Mouse (Mus musculus): Measurements from ENCODE around the gene Sorl1.

- no peak for TF ChIP-seq CTCF (IDR thresholded peaks at IDR 0.05; ENCODE audit: control insufficient read depth, insufficient read depth, low read length)
- TF ChIP-seq POLR2A (IDR thresholded peaks at IDR 0.05; ENCODE audit: borderline replicate concordance, control insufficient read depth, low read depth, low read length), result no peak
Measured at GRCm38 (mm10) chr9:42123204-42123603, 893 bp downstream of the Sorl1 start.

Measured in bone marrow, adult 2 months (tissue).